Mouse (Mus musculus) adrenal gland, adult 18-20 months (tissue): Measurements from ENCODE around the gene Cep41. TPM values are rescaled to one million over a fixed set of nuclear protein-coding genes. Genes with fewer than 3 reads are reported as not detected.

Source experiments
- DNase-seq, 2 experiments: peaks; one replicate each; pipeline ENCODE4 v3.0.0; 2021 to 2022; ENCODE audit warnings: low spot score in 2 of 2
- long read RNA-seq, 2 experiments: library from polyadenylated mRNA; stranded (forward); transcript quantifications; one replicate each; pipeline ENCODE4 v2.0.0; 2021
- total RNA-seq, 2 experiments: library from RNA; stranded (reverse); gene quantifications; 1 replicate in 1 of 2; 2 replicates in 1 of 2; pipeline ENCODE4 v1.2.3; 2021

Gene Cep41
- total RNA-seq: 1 to 10 TPM; 6.1 to 7.3 TPM
- long read RNA-seq, experiment 1, partial matches to known transcripts: 1 of 5 reads
- long read RNA-seq, experiment 1, other reads (novel, unspliced or antisense): 2 of 5 reads
- long read RNA-seq, experiment 2, partial matches to known transcripts: 0 of 6 reads
- long read RNA-seq, experiment 2, other reads (novel, unspliced or antisense): 2 of 6 reads

DNA sequence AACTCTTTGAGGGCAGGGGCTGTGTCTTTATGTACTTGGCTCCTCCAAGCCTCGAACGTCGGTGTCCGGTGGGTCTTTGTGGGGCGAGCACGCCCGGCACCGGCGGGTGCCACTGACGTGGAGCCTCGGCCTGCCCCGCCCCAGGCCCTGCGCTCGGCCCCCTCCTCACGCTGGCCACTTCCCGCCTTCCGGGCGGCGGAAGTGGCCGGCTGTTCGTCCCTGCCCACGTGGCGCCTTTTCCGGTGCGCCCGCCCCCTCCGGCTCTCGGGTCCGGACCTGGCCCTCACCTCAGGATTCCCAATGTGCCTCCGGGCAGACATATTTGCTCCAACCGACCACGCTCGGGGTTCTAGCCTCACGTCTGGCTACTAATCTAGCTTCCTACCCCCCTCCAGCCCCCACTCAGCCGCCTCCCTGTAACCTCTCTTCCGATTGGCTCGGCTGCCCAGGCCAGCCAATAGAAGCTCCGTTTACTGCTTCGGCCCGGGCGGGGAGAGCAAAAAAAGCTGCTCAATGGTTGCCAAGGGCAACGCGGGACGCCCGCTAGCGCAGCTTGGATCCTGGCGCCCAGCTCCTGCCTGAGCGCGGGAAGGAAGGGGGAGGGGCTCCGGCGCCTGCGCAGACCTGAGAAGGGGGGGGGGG lies at the start of gene Cep41:
Gene Cep41, minus strand, starts transcription at position 400 of the 642 bp plus-strand sequence.
- peak; percentile 97 to 99 for DNase-seq

DNA sequence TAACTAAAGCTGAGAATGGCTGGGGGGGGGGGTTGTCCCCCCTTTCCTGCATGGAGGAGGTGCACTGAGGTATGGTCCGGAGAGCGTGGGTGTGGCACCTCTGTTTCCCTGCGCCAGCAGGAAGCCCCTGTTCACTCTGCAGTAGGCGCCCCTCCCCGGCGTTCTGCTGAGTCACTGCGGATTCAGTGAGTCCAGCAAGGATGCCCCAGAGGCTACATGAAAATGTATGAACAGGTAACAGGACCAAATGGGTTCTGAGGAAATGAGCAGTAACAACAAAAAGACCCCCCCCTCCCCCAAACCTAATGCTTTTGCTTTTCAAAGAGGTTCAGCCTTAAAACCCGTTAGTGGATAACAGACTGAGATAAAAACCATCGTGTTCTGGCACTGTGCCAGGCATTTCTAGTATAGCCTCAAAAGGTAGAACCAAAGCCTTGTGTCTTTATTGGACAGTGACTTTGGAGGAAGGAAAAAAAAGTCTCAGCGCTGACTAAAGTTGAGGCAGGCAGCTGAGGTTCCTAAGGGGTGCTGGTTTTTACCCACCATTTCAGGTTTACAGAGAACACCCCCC lies 45.7 kb upstream of the Cep41 start:
- DNase-seq: no peak

DNA sequence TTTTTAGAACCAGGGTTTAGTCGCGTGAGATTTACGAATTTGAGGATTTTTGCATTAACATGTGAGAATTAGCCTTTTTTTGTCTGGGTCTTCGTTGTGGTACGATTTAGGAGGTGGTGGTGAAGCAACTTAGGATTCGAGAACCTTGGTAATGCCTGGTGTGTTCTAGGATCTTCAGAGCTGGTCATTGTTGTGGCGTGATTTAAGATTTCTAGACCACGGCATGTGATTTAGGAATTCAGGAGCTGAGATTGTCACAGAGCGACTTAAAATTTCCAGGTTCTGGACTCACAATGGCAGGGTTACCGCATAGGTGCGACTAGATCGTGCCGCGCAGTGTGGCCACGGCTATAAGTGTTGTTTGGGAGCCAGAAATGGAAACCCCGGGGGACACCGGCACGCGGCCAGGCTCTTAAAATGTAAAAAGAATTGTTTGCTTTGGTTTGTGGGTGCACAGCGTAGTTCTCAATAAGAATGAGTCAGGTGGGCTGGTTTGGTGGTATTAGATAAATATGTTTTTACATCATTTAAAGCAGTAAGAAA lies 45.0 kb upstream of the Cep41 start:
- DNase-seq: no peak

DNA sequence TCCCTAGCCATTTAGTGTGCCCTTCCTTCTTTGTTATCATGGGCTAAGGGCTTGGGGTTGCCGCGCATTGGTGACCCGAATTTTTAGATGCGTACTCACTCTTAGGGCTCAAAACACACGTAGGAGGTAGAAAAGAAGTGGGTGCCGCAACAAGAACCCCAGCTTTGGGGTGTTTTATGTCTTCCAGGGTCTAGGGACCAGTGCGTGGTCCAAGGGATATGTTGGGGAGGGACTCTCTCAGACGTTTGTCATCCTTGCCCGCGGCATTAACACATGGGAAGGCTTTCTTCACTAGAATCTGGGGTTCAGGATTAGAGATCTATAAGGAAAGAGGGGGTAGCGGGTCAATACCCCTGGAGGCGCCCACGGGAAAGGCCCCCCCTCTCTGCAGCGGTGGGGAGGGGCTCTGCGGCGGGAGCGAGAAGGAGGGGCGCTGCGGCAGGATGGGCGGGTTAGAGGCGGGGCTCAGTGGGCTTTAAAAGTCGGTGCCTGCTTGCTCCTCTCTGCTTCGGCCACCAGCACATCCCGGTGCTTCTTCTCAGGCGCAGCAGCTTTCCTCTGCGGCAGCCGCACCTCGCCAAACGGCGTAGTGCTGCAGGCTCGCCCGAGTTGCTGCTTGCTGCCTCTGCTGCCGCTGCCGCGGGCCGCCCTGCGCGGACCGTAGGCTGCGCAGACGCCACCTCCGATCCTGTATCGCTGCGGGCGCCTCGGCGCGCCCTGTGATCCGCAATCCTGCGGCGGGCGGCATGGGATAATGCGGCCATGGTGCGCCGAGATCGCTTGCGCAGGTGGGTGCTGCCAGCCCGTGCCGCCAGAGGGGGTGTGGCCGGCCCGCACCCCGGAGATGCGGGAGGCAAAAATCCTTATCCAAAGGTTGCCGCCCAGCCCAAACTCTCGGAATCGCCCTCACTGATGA lies 44.3 kb upstream of the Cep41 start:
- DNase-seq: peak; percentile 68 to 70

DNA sequence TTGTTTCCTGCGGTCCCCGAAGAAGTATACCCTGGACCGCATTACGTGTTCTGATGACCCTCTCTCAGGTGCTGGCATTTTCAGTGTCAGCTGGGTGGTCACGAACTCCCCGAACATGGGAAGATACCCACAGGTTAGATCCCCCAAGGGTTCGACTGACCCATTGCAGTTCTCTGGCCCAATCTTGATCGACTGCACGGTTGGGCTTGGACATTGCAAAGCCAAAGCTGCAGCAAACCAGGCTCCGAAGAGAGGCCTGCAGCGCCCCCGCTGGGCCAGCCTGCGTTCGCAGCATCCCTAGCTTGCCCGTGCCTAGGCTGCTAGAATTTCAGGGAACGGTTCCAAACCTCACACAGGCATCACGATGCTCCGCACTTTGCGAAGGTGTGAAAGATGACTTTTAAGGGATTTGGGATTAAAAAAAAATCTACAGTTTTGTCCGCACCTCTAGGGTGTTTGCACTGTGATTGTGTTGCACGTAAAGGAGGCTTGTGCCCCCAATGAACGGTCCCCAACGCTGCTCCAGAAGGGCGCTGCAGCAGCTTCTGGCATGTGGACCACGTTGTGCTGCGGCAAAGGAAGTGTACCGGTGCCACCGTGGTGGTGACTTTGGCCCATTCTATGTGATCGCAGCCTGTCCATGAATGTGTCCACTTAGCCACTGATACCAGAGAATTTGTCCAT lies 43.5 kb upstream of the Cep41 start:
- peak; percentile 53 to 59 for DNase-seq

DNA sequence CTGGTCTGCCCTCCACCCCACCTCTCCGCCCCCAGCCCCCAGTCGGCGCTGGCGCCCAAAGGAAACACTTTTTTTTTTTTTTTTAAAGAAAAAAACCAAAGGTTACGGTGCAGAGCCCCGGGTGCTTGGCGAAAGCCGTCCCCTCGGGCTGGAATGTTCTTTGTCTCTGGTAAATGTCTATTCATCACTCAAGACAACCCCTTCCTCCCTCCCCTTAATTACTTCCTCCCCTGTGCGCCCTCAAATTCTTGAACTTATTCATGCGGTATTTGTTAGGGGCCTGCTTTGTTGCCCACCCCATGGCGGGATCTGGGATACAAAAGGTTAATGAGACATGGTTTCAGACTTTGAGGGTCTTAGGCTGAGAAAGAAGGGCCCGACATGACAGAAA lies 42.8 kb upstream of the Cep41 start:
- no peak for DNase-seq

DNA sequence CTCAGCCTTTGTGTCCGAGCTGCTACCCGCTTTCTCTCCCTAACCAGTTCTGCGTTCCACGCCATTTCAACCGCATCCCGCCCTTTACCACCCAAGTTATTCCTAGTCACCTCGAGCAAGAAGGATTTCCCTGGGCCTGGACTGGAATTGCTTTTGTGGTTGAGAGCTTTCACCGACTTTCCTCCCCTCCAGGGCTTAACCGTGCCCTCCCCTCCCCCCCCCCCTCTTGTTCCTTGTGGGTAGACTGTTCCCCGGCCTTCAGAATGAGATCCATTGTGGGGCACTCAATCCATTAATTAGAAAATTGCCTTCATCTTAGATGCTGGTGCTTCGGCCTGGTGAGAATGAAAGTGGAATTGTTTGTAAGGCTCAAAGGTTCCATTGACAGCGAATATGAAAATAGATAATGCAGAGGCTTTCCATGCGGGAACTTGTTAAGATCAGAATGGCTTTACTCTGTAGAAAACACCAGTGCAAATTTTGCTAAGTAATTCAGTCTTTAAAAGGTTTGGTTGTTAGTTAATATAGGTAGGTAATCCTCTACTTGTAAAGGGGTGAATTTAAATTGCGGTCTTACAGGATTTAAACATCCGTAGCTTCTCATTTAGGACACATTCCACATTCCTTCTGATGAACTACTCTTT lies 42.3 kb upstream of the Cep41 start:
- DNase-seq: peak in 1 of 2 experiments; percentile 16

DNA sequence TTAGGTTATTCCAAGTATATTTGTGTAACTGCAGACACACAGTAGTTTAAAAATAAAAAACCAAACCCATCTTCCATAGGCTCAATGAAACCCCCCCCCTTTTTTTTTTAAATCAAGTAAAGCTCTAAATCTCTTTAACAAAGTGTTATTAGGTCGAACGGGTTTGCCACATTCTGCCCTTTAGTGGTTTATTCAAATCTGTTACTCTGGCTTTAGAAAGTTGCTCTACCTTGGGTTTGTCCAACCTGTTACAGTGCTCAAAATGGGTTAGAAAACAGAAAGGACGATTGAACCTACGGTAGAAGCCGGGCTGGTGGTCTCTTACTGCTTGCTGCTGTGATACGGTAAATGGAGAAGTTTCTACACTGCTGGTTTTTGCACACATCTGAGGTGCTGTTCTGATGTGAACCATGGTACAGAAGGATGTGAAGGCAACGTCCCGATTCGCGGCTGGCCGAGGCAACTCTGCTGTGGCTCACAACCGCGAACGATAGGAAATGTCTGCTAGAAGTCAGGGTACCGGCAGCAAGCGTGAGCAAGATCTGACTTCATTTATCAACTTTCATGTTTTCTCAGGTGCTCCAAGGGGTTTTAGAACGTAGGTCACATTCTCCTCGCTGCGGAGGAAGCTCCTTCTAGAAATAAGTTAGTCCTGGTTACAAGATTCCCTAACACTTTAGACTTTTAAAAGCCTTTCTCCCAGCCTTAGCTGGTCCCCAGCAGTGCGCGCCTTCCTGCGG lies 41.6 kb upstream of the Cep41 start:
- no peak for DNase-seq

DNA sequence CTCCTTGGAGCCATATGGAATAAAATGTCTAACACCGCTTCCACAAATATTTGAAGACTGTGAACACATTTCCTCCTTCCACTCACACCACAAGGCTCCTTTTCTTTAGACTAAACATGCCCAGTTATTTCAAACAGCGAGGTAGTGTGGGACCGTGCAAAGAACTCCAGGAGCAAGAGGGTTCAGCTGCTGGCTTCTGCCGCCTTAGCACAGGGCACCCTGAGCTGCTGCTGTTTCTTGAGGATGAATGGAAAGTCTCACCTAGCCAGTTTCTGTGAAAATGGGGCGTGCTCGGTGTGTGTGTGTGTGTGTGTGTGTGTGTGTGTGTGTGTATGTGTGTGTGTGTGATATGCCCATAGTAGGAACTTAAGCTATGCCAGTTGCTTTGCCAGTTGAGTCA lies 40.9 kb upstream of the Cep41 start:
- no peak for DNase-seq

DNA sequence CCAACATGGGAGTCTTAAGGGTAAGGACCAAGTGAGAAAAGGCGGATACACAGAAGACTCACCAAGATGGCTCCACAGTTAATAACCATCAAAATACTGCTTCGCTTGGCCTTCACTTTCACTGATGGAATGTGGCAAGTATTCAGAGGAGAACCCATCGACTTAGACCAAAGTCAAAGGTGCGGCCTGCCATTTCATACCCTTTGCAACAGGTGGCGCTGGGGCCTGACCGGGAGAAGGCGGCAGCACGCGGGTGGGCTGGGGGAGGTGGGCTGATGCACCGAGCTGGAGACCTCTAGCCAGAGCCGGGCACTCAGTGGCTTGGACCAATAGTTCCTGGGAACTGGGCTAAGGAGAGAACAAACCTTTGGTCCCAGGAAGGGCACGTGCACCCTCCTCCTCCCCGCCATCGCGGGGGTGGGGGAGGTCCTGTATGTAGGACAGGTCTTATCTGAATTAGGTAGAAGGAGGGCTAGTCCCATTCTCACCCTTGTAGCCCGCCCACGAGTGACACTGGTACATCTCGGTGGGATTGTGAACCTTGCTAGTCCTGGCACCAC lies 39.1 kb upstream of the Cep41 start:
- no peak for DNase-seq

DNA sequence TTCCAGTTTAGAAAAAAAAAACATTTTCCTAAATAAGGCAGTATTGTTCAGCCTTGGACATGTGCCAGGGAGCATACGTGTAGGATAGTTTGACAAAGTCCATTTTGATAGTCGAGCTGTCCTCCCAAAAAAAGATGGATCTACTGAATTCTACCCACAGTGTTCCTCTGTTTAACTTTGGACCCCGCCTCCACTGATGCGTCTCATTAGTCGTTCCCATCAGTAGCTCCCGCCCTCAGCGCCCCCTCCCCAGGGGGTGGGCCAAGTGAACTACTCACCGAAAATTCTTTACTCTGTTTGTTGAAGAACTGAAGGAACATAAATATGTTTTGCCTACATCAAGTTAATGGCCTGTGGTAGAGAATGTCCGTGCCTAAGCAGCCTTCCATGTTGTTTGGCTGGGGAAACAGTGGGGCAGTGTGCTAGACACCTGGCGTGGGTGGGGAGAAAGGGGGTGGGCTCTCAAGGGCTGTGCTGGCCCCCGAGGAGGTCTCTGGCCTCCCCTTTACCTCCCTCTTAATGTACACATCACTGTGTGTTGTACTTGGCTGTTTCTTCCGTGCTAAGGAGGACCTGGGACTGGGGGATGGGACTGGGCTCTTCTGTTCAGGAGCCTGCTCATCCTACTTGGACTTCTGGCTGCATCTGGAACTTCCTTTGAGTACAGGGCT lies 36.9 kb upstream of the Cep41 start:
- DNase-seq: no peak

DNA sequence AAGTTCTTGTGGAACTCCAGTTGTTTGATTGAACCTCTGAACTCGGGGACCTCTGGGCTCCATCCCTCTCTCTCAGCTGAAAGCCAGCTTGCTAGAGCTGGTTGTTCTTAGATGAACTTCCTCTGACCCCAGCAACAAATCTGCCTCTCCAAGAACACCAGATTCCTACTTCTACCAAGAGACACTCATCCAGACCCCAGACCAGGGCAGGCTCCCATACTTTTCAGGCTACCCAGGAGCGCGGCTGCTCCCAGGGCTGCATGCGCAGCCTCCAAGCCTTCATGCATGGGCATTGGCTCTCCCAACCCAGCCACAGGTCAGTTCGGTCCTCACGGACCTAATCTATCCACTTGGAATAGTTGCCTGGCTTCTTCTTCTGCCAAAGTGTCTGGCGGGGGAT lies 29.8 kb upstream of the Cep41 start, which contains the start of gene Mest:
Gene Mest, plus strand, starts transcription at position 217 of the 400 bp plus-strand sequence.
- no peak for DNase-seq

DNA sequence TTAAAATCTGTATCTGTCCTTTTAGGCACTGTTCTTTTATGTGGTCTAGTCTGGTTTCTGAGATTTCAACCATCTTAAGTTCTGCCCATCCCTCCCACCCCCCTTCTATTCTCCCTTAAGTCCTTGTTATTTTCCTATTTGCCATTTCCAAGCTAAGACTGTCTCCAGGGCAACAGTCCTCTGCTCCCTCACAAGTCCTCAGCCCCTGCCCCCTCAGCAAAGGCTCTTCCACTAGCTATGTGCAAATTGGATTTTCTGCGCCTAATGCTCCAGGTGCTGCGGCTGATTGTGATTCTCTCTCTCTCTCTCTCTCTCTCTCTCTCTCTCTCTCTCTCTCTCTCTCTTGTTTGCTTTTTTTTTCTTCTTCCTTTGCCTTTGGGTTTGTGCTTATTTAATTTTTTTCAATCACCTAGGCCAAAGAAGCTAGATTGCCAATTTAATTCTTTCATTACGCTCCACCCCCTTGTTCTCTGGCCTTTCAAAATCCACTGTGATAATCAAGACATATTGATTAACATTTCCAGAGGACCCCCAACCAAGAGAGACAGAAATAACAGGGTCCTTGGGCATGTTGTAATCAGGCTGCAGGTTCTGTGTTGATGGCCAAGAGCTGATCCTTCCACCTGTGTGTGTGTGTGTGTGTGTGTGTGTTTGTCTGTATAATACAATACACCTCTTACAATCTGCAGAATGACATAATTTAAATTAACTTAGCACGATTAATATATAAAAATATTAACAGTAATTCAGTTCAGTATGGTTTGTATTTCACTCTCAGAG lies 29.0 kb upstream of the Cep41 start:
- no peak for DNase-seq

DNA sequence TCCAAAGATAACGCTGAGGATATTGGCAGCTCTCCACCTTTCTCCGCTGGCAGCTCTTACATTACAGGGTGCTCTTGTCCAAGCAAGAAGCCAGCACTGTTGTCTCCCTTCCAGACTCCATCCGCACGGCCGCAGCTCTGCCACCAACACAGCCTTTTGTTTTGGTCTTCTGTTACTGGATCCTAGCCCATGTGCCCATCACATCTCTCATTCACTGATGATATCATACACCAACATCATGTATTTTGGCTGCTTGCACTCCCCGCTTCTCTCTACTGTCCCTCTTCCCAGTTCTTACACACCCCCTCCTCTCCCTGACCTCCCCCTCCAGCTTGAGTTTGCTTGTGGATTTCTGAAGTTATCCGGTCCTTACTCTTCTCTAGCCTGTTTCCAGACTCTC lies 23.2 kb upstream of the Cep41 start:
- DNase-seq: no peak

DNA sequence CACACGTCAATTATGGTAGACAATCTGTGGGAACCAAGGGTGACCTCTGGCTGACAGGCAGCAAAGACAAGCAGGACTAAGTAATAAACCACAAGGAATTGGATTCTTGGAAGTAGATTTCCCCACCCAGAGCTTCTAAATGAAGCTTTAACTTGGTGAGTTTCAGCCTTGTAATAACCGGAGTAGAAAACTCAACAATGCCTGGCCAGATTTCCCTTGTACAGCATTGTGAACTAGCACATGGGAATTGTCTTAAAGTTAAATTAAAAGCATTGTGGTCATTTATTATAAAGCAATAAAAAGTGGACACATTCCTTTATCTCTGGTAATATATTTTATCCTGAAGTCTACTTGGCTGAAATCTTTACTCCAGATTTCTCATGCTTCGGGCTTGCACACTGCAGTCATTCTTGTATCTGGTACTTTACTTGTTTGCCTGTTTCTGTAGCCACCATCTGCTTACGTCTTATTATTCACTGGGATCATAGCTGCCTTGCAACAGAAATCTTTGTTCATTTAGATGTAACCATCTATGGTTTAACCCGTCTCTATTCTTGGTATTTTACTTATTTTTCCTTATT lies 21.4 kb upstream of the Cep41 start:
- no peak for DNase-seq

DNA sequence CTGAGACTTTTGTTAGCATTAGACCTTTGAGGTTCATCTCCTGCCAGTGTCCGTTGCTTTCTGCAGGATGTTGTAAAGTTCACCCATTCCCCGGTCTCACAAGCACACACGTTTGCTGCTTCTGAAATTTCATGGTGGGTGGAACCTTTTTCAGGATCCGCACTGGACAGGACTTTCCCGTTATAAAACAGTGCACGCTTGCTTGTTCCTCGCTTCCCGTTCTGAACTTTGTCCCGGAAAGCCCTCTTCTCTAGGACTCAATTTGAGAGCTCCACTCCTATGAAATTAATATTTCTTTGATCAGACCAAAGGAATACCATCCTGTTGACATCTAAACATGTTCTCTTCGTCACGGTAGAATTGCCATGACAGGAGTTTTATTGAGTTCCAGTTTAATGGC lies 20.3 kb upstream of the Cep41 start:
- no peak for DNase-seq

DNA sequence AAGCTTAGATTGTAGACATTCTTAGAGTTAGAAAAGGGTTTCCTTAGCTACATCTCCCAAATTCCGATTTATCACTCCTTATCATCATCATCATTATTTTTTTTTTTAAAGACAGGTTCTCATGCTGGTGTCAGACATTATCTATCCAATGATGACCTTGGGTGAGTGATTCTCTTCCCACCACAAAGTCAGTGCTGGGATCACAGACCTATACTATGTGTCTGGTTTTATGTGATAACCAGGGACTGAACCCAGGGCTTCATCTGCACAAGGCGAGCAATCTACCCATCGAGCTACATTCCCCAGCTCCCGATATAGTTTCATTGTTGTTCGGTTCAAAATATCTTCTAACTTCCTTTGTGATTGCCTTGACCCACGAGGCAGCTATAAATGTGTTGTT lies 19.9 kb upstream of the Cep41 start:
- no peak for DNase-seq

DNA sequence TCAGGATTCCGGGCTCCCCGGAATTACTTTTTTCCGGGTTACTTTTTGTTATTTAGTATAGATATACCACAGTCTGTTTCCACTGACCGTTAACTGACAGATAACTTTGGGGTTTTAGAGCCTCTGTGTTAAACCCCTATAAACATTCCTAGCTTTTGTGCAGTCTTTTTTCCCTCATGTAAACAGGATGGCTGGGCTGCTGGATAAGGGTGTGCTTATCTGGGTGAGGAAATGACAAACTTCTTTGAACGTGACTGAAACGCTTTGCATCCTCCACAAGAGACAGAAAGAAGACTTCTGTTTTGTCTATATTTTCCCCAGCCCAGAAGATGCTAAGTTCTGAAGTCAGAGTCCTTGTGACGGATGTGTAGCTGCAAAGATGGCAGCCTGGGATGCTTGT lies 18.9 kb upstream of the Cep41 start:
- DNase-seq: no peak
